Mouse (Mus musculus): ENCODE data around the gene Aldh3a2. TPM values are rescaled to one million over a fixed set of nuclear protein-coding genes. Genes with fewer than 3 reads are reported as not detected.
"Not testable (repeated sequence)": the region's sequence is repeated elsewhere in the genome, so short reads cannot be mapped to it uniquely, and the experiment has no call there.

The Aldh3a2 gene
- 10 to 100 TPM; 45.2 to 50.3 TPM for total RNA-seq (2021)
- long read RNA-seq, experiment 1, transcript Aldh3a2-202 (10 exons, 3,091 nt): major isoform, 19 of 31 reads
- long read RNA-seq, experiment 1, partial matches to known transcripts: 0 of 31 reads
- long read RNA-seq, experiment 1, other reads (novel, unspliced or antisense): 12 of 31 reads
- long read RNA-seq, experiment 2, transcript Aldh3a2-202 (10 exons, 3,091 nt): major isoform, 11 of 16 reads
- long read RNA-seq, experiment 2, partial matches to known transcripts: 1 of 16 reads
- long read RNA-seq, experiment 2, other reads (novel, unspliced or antisense): 4 of 16 reads

DNA sequence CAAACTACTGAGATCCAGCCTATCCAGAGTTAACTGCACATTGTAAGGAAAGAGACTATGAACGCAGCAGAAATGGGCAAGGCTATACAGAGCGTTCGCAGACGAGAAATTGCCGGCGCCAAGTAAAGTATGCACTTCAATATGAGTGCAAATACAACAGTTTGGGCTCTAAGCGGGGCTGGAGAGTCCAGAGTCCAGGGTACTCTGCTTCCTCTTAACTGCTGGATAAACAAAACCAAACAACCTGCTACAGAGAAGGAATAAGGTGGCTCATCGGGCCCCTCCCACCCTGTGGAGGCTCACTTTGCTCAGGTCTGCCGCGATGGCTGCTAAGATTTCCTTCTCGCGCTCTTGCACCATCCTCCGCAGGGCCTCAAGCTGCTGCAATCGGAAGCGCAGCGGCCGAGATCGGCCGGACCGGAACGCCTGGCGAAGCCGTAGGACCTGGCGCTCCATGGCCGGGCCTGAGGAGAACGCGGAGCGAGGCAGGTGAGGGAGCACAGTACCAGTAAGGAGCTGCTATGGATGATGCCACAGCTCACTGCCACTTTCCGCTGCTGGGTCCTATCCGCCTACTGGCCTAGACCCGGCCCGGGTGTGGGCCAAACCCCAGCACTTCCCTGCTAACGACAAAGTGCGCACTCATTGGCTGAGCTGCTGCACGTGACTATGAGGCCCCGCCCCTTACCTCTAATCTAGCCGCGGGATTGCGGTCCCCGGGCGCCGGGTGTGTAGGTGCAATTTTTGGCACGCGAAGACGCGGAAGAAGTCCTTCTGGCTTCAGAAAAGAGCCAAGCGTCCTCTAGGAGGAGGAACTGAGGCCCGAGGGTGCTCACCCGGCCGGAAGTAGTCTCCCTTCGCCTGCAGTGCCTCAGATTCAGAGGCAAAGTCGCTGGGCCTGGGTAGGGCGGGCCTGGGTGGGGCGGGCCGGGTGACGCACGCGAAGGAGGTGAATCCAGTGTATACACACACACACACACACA lies at the start of gene Aldh3a2:
Aldh3a2 (minus strand) TSS at position 914 of the 983 bp plus-strand sequence.
- intact Hi-C loops (cut with DNase I): no loop called here
- DNase-seq (ENCODE audit: low spot score in 2 of 2): peak; percentile 92 to 94

DNA sequence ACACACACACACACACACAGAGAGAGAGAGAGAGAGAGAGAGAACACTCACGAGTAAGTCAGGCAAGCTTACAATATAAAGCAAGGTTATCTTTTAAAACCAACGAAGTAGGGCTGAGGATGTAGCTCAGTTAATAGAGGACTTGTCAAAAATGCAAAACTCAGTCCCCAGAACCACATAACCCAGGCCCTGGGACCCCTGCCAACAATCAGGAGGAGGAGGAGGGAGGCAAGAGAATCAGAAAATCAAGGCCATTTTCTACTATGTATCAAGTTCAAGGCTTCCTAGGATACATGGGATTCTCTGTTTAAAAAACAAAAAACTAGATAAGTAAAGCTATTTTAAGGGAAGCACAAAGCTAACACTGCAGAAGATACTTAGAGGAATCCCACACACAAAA lies 49.6 kb upstream of the Aldh3a2 start:
- intact Hi-C loops (cut with DNase I): no loop called here
- DNase-seq (ENCODE audit: low spot score in 2 of 2): no peak

DNA sequence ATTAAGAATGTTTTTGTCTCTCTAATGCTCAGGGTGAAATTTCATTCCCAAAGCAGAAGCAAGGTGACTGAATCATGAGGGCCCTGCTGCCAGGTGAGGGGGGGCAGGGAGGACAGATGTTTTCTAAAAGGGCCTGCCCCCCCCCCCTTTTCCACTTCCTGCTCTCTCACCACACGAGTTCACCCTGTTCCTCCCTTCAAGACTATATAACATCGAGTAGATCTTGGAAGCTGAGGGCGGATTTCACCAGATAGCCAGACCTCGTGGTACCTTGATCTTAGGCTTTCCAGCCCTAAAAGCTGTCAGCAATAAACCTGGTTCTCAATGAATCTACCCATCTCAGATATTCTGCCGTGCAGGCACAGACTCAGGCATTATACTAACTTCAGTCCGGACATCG lies 43.1 kb upstream of the Aldh3a2 start:
- intact Hi-C loops (cut with DNase I): no loop called here
- DNase-seq (ENCODE audit: low spot score in 2 of 2): no peak

DNA sequence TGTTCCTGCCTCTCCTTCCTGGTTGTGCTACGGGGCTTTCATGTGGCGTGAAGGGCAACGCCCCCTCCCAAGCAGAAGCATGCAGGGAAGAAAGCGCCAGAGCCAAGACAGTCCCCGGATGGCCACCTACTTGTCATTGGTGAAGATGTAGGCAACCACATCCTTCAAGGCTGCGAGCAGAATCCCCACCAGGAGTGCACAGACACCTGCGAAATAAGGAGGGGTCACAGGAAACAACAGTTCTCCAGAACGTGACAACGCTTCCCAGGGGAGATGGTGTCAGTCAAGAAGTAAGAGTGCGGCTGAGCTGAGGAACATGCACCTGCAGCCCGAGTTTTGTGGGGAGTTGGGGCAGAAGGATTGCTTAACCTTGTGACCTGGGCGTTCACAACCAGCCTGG lies 42.6 kb upstream of the Aldh3a2 start:
- intact Hi-C loops (cut with DNase I): no loop called here
- no peak for DNase-seq (ENCODE audit: low spot score in 2 of 2)

DNA sequence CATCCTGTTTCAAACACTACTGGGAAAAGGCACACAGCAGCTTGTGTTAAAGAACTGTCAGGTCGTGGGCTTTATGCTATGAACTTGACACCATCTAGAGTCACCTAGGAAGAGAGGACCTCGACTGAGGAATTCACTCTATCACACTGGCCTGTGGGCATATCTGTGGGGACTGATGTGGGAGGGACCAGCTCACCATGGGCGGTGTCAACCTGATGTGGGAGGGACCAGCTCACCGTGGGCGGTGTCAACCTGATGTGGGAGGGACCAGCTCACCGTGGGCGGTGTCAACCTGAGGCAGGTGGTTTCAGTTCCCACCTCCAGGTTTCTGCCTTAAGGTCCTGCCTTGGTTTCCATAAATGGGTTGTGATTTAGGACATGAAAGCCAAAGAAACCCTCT lies 40.5 kb upstream of the Aldh3a2 start:
- no peak for DNase-seq (ENCODE audit: low spot score in 2 of 2)
- intact Hi-C loops (cut with DNase I): no loop called here

DNA sequence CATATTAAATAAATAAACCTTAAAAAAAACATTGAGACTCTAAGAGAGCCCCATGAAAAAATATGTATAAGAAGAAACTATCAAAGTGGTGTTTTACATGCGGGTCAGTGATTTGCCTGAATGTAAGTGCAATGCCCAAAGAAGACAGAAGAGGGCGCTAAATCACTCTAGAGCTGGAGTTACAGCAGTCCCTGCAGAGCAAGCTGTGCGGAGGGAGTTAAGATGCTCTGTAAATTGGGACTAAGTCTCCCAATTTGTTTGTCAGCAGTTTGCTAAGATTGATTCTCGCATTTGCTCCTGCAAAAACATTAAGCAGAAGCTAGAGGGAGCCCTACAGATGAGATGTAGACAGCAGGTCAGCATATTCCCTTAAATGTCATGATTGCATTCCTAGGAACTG lies 38.1 kb upstream of the Aldh3a2 start:
- intact Hi-C loops (cut with DNase I): no loop called here
- peak; percentile 48 to 50 for DNase-seq (ENCODE audit: low spot score in 2 of 2)

DNA sequence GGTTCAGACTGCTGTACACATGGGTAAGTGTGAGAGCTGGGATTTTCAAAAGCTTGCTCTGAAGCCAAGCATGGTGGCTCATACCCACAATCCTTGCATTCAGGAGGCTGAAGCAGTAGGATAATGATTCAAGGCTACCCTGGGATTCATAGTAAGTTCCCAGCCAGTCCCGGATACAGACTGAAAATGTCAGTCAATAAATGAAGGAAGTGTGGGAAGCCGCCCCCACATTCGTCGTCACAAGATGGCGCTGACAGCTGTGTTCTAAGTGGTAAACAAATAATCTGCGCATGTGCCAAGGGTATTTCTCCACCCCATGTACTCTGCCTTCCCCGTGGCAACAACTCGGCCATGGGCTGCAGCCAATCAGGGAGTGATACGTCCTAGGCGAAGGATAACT lies 37.3 kb upstream of the Aldh3a2 start:
- intact Hi-C loops (cut with DNase I); DNase-seq (ENCODE audit: low spot score in 2 of 2): not testable (repeated sequence)

DNA sequence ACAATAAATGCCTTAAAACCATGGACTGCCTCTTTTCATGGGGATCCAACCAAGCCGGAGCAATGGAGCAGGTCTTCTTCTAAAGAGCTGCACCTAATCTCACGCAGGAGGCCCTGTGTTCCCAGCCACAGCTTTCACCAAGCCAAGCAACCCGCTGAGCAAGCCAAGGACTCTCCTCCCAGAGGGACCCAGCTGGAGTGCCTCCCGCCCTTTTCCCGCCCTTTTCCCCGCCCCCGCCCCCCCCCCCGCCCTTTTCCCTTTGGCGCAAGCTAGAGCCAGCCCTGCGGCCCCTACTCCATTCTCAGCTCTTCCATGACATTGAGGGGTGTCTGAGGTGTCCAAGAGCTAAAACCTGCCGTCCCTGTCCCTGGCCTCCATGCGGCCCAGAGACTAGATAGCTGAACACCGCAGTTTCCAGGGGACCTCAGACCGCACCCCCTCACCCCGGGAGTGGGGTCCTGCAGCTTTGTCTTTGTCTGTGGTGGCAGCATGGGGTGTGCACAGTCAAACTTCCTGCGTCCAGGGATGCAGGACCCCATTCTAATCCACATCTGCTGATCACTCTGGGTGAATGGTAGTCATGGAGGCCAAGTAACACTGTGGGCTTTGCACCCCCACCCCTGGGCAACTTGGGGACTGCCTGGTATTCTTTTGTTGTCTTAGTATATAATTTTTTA lies 33.6 kb upstream of the Aldh3a2 start:
- no peak for DNase-seq (ENCODE audit: low spot score in 2 of 2)
- intact Hi-C loops (cut with DNase I): no loop called here

DNA sequence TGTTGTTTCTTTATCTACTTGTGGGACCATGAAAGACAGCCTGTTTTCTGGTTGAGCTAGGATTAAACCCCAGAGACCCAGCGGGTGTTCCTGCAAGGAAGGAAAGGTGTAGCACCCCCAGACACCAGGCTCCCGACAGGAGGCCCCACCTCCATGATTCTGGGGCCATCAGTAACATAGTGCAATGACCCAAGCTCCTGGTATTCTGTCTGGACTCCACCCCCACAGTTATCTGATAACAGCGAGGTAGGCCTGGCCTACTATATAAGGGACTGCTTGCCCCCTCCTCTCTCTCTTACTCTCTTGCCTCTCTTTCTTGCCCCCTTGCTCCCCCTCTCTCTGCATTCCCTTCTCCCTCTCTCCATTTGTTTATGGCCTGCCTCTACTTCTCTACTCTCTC lies 32.9 kb upstream of the Aldh3a2 start:
- DNase-seq (ENCODE audit: low spot score in 2 of 2): no peak
- intact Hi-C loops (cut with DNase I): no loop called here

DNA sequence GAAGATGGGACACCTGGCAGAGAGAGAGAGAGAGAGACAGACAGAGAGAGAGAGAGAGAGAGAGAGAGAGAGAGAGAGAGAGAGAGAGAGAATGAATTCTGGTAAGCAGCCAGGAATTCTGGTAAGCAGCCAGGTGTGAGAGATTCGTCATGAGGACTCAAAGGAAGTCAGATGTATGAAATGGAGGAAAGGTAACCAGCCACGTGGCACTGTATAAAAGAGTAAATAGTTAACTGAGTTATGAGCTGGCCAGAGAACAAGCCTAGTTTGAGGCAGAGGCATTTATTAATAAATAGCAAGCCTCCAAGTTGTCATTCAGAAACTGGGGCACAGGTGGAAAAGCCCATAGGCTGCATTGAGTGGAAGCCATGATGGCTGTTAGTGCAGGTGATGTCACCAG lies 30.6 kb upstream of the Aldh3a2 start:
- intact Hi-C loops (cut with DNase I): no loop called here

DNA sequence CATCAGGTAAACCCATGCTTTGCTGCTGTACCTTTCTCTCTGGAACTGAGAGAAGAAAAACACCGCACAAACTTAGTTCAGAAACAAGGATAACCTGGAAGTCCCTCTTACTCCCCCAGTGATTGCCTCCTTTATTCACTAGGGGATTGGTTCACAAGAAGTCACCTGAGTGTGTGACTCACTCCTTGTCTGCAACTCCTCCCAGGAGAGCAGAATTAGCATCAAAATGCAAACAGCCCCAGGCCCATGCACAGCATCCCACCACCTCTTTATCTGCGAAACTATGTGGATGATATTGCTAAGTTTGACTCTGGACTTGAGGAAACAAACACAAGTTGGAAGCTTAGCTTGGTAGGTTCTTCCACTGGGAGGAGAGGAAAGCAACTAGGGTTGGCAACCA lies 30.1 kb upstream of the Aldh3a2 start:
- intact Hi-C loops (cut with DNase I): no loop called here
- DNase-seq (ENCODE audit: low spot score in 2 of 2): no peak

More for the DNA sequence above, 30.6 kb upstream of the Aldh3a2 start:
- DNase-seq (ENCODE audit: low spot score in 2 of 2): no peak

DNA sequence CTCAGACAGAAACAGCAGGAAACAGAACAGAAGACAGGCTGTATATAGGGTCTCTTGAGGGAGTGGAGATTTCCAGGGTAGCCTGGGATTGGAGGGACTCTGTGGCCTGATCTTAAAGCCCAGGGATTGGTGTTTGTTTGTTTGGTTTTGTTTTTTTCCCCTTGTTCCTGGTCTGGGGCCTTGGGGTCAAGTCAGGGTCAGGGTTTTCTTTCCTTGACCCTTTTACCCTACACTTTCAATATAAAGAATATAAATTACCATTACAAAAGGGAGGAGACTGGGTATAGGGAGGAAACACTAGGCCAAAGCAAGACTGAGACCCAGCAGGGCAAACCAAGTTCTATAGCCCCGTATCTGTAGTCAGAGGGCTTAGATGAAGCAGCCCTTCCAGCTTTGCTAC lies 29.3 kb upstream of the Aldh3a2 start:
- DNase-seq (ENCODE audit: low spot score in 2 of 2): no peak
- intact Hi-C loops (cut with DNase I): no loop called here

DNA sequence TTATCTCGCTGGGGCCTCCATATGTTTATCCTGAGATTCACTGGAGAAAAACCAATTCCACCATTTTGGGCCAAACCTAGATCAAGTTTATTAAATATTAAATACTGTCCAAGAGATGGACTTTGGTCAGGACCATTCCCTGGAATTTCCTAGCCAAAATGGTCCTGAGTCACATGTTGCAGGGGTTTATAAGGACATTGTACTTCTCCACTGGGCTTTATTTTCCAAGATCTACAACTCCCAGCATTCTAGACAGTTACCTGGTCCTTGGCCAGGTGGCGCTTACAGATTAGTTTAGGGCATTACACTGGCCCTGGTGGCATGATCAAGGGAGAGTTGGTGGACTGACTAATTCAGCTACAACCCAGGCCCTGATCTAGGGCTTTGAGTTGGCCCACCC lies 28.3 kb upstream of the Aldh3a2 start:
- DNase-seq (ENCODE audit: low spot score in 2 of 2): no peak
- intact Hi-C loops (cut with DNase I): no loop called here

DNA sequence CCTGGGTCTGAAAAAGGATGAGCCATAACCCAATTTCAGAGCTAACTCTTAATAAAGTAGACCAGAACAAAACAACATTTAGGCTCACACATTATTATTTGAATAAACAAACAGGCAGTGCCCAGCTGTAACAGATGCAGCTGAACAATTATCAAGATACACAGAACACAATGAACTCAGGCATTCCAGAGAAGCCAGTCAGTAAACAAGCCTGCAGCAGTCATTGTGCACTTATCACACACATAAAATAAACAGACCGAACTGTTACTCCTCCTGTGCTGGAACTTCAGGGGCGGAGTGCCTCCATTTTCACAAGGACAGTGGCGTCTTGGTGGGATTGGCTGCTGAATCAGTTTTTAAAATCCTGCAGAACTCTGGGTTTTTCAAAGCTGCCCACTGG lies 27.2 kb upstream of the Aldh3a2 start:
- intact Hi-C loops (cut with DNase I): no loop called here
- no peak for DNase-seq (ENCODE audit: low spot score in 2 of 2)

DNA sequence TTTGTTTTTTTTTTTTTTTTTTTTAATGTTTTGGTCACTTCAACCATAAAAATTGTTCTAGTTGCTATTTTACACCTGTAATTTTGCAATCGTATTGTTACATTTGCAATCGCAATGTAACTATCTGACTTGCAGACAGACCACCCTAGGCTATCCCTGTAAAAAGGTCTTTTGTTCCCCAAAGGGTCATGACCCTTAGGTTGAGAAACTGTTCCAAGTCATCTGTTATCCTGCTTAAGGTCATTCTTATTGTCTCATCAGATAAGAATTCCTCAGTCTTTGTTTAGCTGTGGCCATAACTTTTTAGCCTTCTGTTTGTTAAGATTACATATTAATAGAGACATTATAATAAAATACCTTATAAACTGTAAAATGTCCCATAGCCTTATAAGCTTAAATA lies 26.0 kb upstream of the Aldh3a2 start:
- DNase-seq (ENCODE audit: low spot score in 2 of 2): no peak
- intact Hi-C loops (cut with DNase I): no loop called here

DNA sequence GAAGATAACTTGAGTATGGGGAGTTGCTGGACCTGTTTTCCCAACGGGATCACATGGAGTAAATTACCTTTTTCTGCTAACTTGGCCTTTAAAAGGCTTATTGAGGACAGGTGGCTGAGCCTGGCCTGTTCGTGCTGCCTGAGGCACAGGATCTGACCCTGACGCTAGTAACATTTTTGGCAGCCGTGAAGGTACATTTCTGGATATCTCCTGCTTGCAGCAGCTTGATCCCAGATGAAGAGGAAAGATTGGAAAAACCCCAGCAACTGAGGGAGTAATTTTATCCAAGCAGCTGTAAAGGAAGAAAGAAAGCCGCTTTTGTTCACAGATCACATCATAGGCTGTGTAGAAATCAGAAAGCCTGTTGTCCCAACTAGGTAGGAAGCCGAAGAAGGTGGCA lies 17.1 kb upstream of the Aldh3a2 start:
- DNase-seq (ENCODE audit: low spot score in 2 of 2): peak in 1 of 2 experiments; percentile 17
- intact Hi-C loops (cut with DNase I): no loop called here

DNA sequence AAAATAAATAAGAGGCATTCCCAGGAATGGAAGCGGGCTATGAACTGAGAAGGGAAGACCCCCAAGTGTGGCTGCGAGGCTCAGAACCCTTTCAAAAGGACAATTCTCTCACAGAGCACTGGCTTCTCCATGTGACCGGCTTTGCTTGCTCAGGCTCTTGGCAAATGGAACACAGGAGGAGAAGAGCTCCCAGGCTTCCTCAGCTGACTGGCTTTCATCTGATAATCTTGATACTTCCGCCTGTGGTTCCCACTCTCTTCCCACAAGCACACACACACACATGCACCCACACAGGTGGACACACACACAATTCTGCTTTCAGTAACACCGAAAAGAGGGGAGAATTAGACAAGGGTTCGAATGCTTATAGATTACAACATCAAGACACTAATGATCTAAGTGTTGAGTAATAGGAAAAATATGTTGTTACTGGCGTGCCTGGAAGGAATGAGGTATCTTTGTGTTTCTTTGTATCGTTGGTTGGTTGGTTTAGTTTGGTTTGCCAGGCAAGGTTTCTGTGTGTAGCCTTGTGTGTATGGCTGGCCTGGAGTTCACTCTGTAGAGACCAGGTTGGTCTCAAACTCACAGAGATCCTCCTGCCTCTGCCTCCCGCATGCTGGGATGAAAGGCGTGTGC lies 16.3 kb upstream of the Aldh3a2 start:
- intact Hi-C loops (cut with DNase I): no loop called here
- DNase-seq (ENCODE audit: low spot score in 2 of 2): no peak

DNA sequence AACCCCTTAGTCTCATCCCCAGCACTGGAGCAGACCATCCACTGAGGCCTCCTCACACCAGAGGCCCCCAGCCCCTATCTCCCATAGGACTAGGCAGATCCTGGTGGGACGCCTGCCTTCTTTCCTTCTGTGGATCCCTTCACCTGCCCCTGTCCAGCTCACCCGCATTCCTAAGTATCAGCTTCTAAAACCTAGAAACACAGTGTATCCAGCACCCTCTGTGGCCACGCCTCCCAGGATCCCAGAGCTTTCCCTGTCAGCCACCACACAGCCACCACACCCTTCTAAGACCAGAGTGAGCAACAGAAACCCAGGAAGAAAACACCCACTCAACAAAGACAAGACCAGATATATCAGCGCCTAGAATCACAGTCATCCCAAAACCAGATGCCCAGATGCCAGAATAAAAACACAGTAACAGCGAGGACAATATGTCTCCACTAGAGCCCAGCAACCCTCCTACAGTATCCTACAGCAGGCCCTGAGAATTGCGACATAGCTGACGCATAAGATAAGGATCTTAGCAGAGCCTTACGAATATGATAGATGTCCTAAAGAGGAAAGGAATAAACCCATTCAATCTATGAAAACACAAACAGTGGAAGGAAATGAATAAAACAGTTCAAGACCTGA lies 11.3 kb upstream of the Aldh3a2 start:
- DNase-seq (ENCODE audit: low spot score in 2 of 2): peak in 1 of 2 experiments; percentile 29
- intact Hi-C loops (cut with DNase I): no loop called here

DNA sequence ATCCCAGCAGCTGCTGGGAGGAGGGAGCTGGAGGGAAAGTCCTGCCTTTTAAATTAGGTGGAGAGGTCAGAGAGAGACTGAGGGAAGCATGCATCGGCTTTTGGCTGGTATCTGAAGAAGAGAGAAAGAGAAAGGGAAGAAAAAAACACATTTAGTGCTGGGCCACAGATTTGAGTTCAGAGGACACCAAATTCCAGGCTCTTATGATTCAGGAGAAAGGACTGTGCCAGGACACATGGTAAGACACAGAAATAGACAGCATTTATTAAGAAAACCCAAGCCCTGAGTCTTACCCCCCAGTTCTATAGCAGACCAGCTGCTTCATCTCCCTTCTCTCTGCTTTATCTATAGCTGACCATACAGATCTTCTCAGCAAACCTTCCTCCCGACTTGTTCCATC lies 10.7 kb upstream of the Aldh3a2 start:
- no peak for DNase-seq (ENCODE audit: low spot score in 2 of 2)
- intact Hi-C loops (cut with DNase I): no loop called here

Measured in left cerebral cortex, postnatal 14 days (tissue).